Mouse (Mus musculus): ENCODE measurements around the gene Dohh. TPM values are rescaled to one million over a fixed set of nuclear protein-coding genes. Genes with fewer than 3 reads are reported as not detected.

Gene Dohh
- polyA plus RNA-seq, 1 experiment = 52.9 TPM

GRCm38 (mm10) chr10:81432868-81433262, 48.6 kb downstream of the Dohh start:
- Histone ChIP-seq H3K4me1 (ENCODE audit: control insufficient read depth, insufficient read depth, low read length) (peaks cover 4% of the 10 kb centered on the region), H3K9me3 (replicated peaks; ENCODE audit: control insufficient read depth, insufficient read depth, low read length, poor library complexity, severe bottlenecking) (no peaks in the 10 kb centered on the region), H3K27ac (ENCODE audit: insufficient read depth, low read length) (no peak overlapping the region), H3K27me3 (ENCODE audit: control insufficient read depth, insufficient read depth, low read length, poor library complexity, severe bottlenecking) (no peaks in the 10 kb centered on the region), H3K36me3 (ENCODE audit: control insufficient read depth, insufficient read depth, low read length, poor library complexity, severe bottlenecking) (no peaks in the 10 kb centered on the region), H3K4me3 (ENCODE audit: low read depth, low read length) (no peak overlapping the region), H3K9ac (ENCODE audit: low read depth, poor library complexity, severe bottlenecking) (no peak overlapping the region)
- TF ChIP-seq CTCF (IDR thresholded peaks at IDR 0.05; ENCODE audit: low read depth, low read length) (no peak), POLR2A (IDR thresholded peaks at IDR 0.05; ENCODE audit: insufficient read depth, low read length) (no peak), EP300 (IDR thresholded peaks at IDR 0.05; ENCODE audit: insufficient read depth, low read depth, low read length) (no peak)

- H3K4me3 ChIP-seq (ENCODE audit: low read depth, low read length) = no peak overlapping the region
- H3K9me3 ChIP-seq (replicated peaks; ENCODE audit: control insufficient read depth, insufficient read depth, low read length, poor library complexity, severe bottlenecking) = no peaks in the 10 kb centered on the region
- TF ChIP-seq CTCF (IDR thresholded peaks at IDR 0.05; ENCODE audit: low read depth, low read length) (no peak), POLR2A (IDR thresholded peaks at IDR 0.05; ENCODE audit: insufficient read depth, low read length) (no peak), EP300 (IDR thresholded peaks at IDR 0.05; ENCODE audit: insufficient read depth, low read depth, low read length) (no peak)
- H3K27me3 ChIP-seq (ENCODE audit: control insufficient read depth, insufficient read depth, low read length, poor library complexity, severe bottlenecking) = no peaks in the 10 kb centered on the region
- H3K4me1 ChIP-seq (ENCODE audit: control insufficient read depth, insufficient read depth, low read length) = peaks cover 4% of the 10 kb centered on the region
- no peak overlapping the region for H3K9ac ChIP-seq (ENCODE audit: low read depth, poor library complexity, severe bottlenecking)
- no peaks in the 10 kb centered on the region for H3K36me3 ChIP-seq (ENCODE audit: control insufficient read depth, insufficient read depth, low read length, poor library complexity, severe bottlenecking)
- H3K27ac ChIP-seq (ENCODE audit: insufficient read depth, low read length) = no peak overlapping the region
Observed at GRCm38 (mm10) chr10:81433541-81434289, 49.5 kb downstream of the Dohh start.

GRCm38 (mm10) chr10:81434361-81435263, 50.4 kb downstream of the Dohh start:
- no peaks in the 10 kb centered on the region for H3K9me3 ChIP-seq (replicated peaks; ENCODE audit: control insufficient read depth, insufficient read depth, low read length, poor library complexity, severe bottlenecking)
- no peaks in the 10 kb centered on the region for H3K27me3 ChIP-seq (ENCODE audit: control insufficient read depth, insufficient read depth, low read length, poor library complexity, severe bottlenecking)
- H3K4me3 ChIP-seq (ENCODE audit: low read depth, low read length) = no peak overlapping the region
- H3K27ac ChIP-seq (ENCODE audit: insufficient read depth, low read length) = no peak overlapping the region
- peaks cover 4% of the 10 kb centered on the region for H3K4me1 ChIP-seq (ENCODE audit: control insufficient read depth, insufficient read depth, low read length)
- no peaks in the 10 kb centered on the region for H3K36me3 ChIP-seq (ENCODE audit: control insufficient read depth, insufficient read depth, low read length, poor library complexity, severe bottlenecking)
- TF ChIP-seq EP300 (IDR thresholded peaks at IDR 0.05; ENCODE audit: insufficient read depth, low read depth, low read length) = no peak
- TF ChIP-seq POLR2A (IDR thresholded peaks at IDR 0.05; ENCODE audit: insufficient read depth, low read length) = no peak
- no peak for TF ChIP-seq CTCF (IDR thresholded peaks at IDR 0.05; ENCODE audit: low read depth, low read length)
- no peak overlapping the region for H3K9ac ChIP-seq (ENCODE audit: low read depth, poor library complexity, severe bottlenecking)

GRCm38 (mm10) chr10:81435436-81435835, 51.2 kb downstream of the Dohh start:
- Histone ChIP-seq H3K4me1 (ENCODE audit: control insufficient read depth, insufficient read depth, low read length) (peaks cover 4% of the 10 kb centered on the region), H3K9ac (ENCODE audit: low read depth, poor library complexity, severe bottlenecking) (no peak overlapping the region), H3K9me3 (replicated peaks; ENCODE audit: control insufficient read depth, insufficient read depth, low read length, poor library complexity, severe bottlenecking) (no peaks in the 10 kb centered on the region), H3K36me3 (ENCODE audit: control insufficient read depth, insufficient read depth, low read length, poor library complexity, severe bottlenecking) (no peaks in the 10 kb centered on the region), H3K4me3 (ENCODE audit: low read depth, low read length) (no peak overlapping the region), H3K27ac (ENCODE audit: insufficient read depth, low read length) (no peak overlapping the region), H3K27me3 (ENCODE audit: control insufficient read depth, insufficient read depth, low read length, poor library complexity, severe bottlenecking) (no peaks in the 10 kb centered on the region; the same call in 1 of the 2 replicates)
- TF ChIP-seq CTCF (IDR thresholded peaks at IDR 0.05; ENCODE audit: low read depth, low read length) (no peak), POLR2A (IDR thresholded peaks at IDR 0.05; ENCODE audit: insufficient read depth, low read length) (no peak), EP300 (IDR thresholded peaks at IDR 0.05; ENCODE audit: insufficient read depth, low read depth, low read length) (no peak)

Other genes with a start within 250 kb of the Dohh start
- gene Zbtb7a, start 249.2 kb upstream of the Dohh start, polyA plus RNA-seq (2011; ENCODE audit: insufficient read depth, insufficient read length, low read depth, missing spikeins) = 12.6 and 14.4 TPM in 2 replicates
- gene Pias4, start 216.5 kb upstream of the Dohh start, polyA plus RNA-seq (2011; ENCODE audit: insufficient read depth, insufficient read length, low read depth, missing spikeins) = 36.8 and 44.9 TPM in 2 replicates
- gene Eef2, start 207.8 kb upstream of the Dohh start, polyA plus RNA-seq (2011; ENCODE audit: insufficient read depth, insufficient read length, low read depth, missing spikeins) = 2,442 and 2,478 TPM in 2 replicates
- 61.2 and 64.8 TPM in 2 replicates for gene Dapk3, start 201.4 kb upstream of the Dohh start, polyA plus RNA-seq (2011; ENCODE audit: insufficient read depth, insufficient read length, low read depth, missing spikeins)
- not detected in 2 replicates for gene 4930442H23Rik, start 200.6 kb upstream of the Dohh start, polyA plus RNA-seq (2011; ENCODE audit: insufficient read depth, insufficient read length, low read depth, missing spikeins)
- gene Nmrk2, start 182.4 kb upstream of the Dohh start, polyA plus RNA-seq (2011; ENCODE audit: insufficient read depth, insufficient read length, low read depth, missing spikeins) = not detected in 2 replicates
- 0.88 and 0.91 TPM in 2 replicates for gene Atcay, start 153.6 kb upstream of the Dohh start, polyA plus RNA-seq (2011; ENCODE audit: insufficient read depth, insufficient read length, low read depth, missing spikeins)
- 11.2 and 11.6 TPM in 2 replicates for gene Zfr2, start 151.3 kb upstream of the Dohh start, polyA plus RNA-seq (2011; ENCODE audit: insufficient read depth, insufficient read length, low read depth, missing spikeins)
- 1.1 and 1.2 TPM in 2 replicates for gene Matk, start 131.5 kb upstream of the Dohh start, polyA plus RNA-seq (2011; ENCODE audit: insufficient read depth, insufficient read length, low read depth, missing spikeins)
- 52.2 and 63.7 TPM in 2 replicates for gene Mrpl54, start 117.5 kb upstream of the Dohh start, polyA plus RNA-seq (2011; ENCODE audit: insufficient read depth, insufficient read length, low read depth, missing spikeins)
- 25.8 and 26.4 TPM in 2 replicates for gene Apba3, start 117.5 kb upstream of the Dohh start, polyA plus RNA-seq (2011; ENCODE audit: insufficient read depth, insufficient read length, low read depth, missing spikeins)
- 41.5 and 42.7 TPM in 2 replicates for gene Tjp3, start 92.8 kb upstream of the Dohh start, polyA plus RNA-seq (2011; ENCODE audit: insufficient read depth, insufficient read length, low read depth, missing spikeins)
- 28.3 and 31.5 TPM in 2 replicates for gene Pip5k1c, start 91.5 kb upstream of the Dohh start, polyA plus RNA-seq (2011; ENCODE audit: insufficient read depth, insufficient read length, low read depth, missing spikeins)
- gene Cactin, start 63.3 kb upstream of the Dohh start, polyA plus RNA-seq (2011; ENCODE audit: insufficient read depth, insufficient read length, low read depth, missing spikeins) = 17.5 and 18.2 TPM in 2 replicates
- gene Tbxa2r, start 55.7 kb upstream of the Dohh start, polyA plus RNA-seq (2011; ENCODE audit: insufficient read depth, insufficient read length, low read depth, missing spikeins) = 0.57 and 1.5 TPM in 2 replicates
- gene Gipc3, start 41.2 kb upstream of the Dohh start, polyA plus RNA-seq (2011; ENCODE audit: insufficient read depth, insufficient read length, low read depth, missing spikeins) = 1.0 and 1.2 TPM in 2 replicates
- gene Hmg20b, start 33.9 kb upstream of the Dohh start, polyA plus RNA-seq (2011; ENCODE audit: insufficient read depth, insufficient read length, low read depth, missing spikeins) = 51.8 and 57.3 TPM in 2 replicates
- gene Mfsd12, start 26.9 kb upstream of the Dohh start, polyA plus RNA-seq (2011; ENCODE audit: insufficient read depth, insufficient read length, low read depth, missing spikeins) = 13.7 and 15.3 TPM in 2 replicates
- gene 4930404N11Rik, start 18.6 kb upstream of the Dohh start, polyA plus RNA-seq (2011; ENCODE audit: insufficient read depth, insufficient read length, low read depth, missing spikeins) = not detected in 2 replicates
- 47.8 and 51.4 TPM in 2 replicates for gene Fzr1, start 5.9 kb upstream of the Dohh start, polyA plus RNA-seq (2011; ENCODE audit: insufficient read depth, insufficient read length, low read depth, missing spikeins)
- 1.5 TPM in 1 of 2 replicates, not detected in the other for gene Gm48551, start within 50 bp of the Dohh start, polyA plus RNA-seq (2011; ENCODE audit: insufficient read depth, insufficient read length, low read depth, missing spikeins)
- gene Gm48552, start 4.6 kb downstream of the Dohh start, polyA plus RNA-seq (2011; ENCODE audit: insufficient read depth, insufficient read length, low read depth, missing spikeins) = 1.1 TPM in 1 of 2 replicates, not detected in the other
- gene Smim24, start 8.6 kb downstream of the Dohh start, polyA plus RNA-seq (2011; ENCODE audit: insufficient read depth, insufficient read length, low read depth, missing spikeins) = 4.8 and 5.3 TPM in 2 replicates
- gene Nfic, start 71.2 kb downstream of the Dohh start, polyA plus RNA-seq (2011; ENCODE audit: insufficient read depth, insufficient read length, low read depth, missing spikeins) = 6.1 and 7.2 TPM in 2 replicates
- gene Celf5, start 98.3 kb downstream of the Dohh start, polyA plus RNA-seq (2011; ENCODE audit: insufficient read depth, insufficient read length, low read depth, missing spikeins) = 27.5 and 30.5 TPM in 2 replicates
- gene Ncln, start 112.0 kb downstream of the Dohh start, polyA plus RNA-seq (2011; ENCODE audit: insufficient read depth, insufficient read length, low read depth, missing spikeins) = 37.2 and 41.6 TPM in 2 replicates
- gene S1pr4, start 115.7 kb downstream of the Dohh start, polyA plus RNA-seq (2011; ENCODE audit: insufficient read depth, insufficient read length, low read depth, missing spikeins) = 0.49 and 0.93 TPM in 2 replicates
- 11.2 and 11.6 TPM in 2 replicates for gene Gna15, start 139.8 kb downstream of the Dohh start, polyA plus RNA-seq (2011; ENCODE audit: insufficient read depth, insufficient read length, low read depth, missing spikeins)
- gene Gna11, start 160.8 kb downstream of the Dohh start, polyA plus RNA-seq (2011; ENCODE audit: insufficient read depth, insufficient read length, low read depth, missing spikeins) = 32.0 and 35.3 TPM in 2 replicates
- gene Aes, start 175.1 kb downstream of the Dohh start, polyA plus RNA-seq (2011; ENCODE audit: insufficient read depth, insufficient read length, low read depth, missing spikeins) = 148 and 152 TPM in 2 replicates
- 3.1 and 3.8 TPM in 2 replicates for gene Tle2, start 190.1 kb downstream of the Dohh start, polyA plus RNA-seq (2011; ENCODE audit: insufficient read depth, insufficient read length, low read depth, missing spikeins)
- gene Tle6, start 216.6 kb downstream of the Dohh start, polyA plus RNA-seq (2011; ENCODE audit: insufficient read depth, insufficient read length, low read depth, missing spikeins) = 15.0 and 18.5 TPM in 2 replicates
- 3.2 and 3.9 TPM in 2 replicates for gene BC025920, start 221.8 kb downstream of the Dohh start, polyA plus RNA-seq (2011; ENCODE audit: insufficient read depth, insufficient read length, low read depth, missing spikeins)
- gene Sirt6, start 243.4 kb downstream of the Dohh start, polyA plus RNA-seq (2011; ENCODE audit: insufficient read depth, insufficient read length, low read depth, missing spikeins) = 15.0 and 16.6 TPM in 2 replicates
- 14.2 and 16.1 TPM in 2 replicates for gene Ankrd24, start 244.1 kb downstream of the Dohh start, polyA plus RNA-seq (2011; ENCODE audit: insufficient read depth, insufficient read length, low read depth, missing spikeins)